Comparison of ENCODE assay signal across 19 mouse cellular contexts in genomic region chr6:47329212-47329611, GRCm38 (mm10).
DNase-seq lines count a peak whose midpoint lies in the region; ATAC-seq and TF ChIP-seq lines count a peak whose summit lies in the region.
"Had no signal": no experiment of that assay in that cellular context is flagged by ENCODE, and none has a peak within 500 bp of the region (broad histone marks: within the 10 kb centered on the region; RNA-seq: fewer than 3 reads in every experiment).

No protein-coding gene starts in this region.

- no peaks in the 10 kb centered on the region for H3K27me3 ChIP-seq in liver, embryonic 11.5 days (replicated peaks; ENCODE audit: control insufficient read depth, insufficient read depth, low read length)
- no peaks in the 10 kb centered on the region for H3K27me3 ChIP-seq in intestine, postnatal 0 days (replicated peaks; ENCODE audit: control insufficient read depth, insufficient read depth, low read length)
- H3K27me3 ChIP-seq: embryonic facial prominence, embryonic 13.5 days; forebrain, embryonic 12.5 days; midbrain, embryonic 13.5 days had no signal

- no peak overlapping the region for H3K9ac ChIP-seq in liver, embryonic 11.5 days (ENCODE audit: low read depth, low read length)
- no peak overlapping the region for H3K9ac ChIP-seq in intestine, postnatal 0 days (ENCODE audit: low read depth, low read length)
- H3K9ac ChIP-seq: embryonic facial prominence, embryonic 13.5 days; forebrain, embryonic 12.5 days; midbrain, embryonic 13.5 days had no signal

- H3K9me3 ChIP-seq in liver, embryonic 11.5 days (ENCODE audit: control insufficient read depth, low read length) = no peaks in the 10 kb centered on the region
- no peaks in the 10 kb centered on the region for H3K9me3 ChIP-seq in intestine, postnatal 0 days (ENCODE audit: control insufficient read depth)
- H3K9me3 ChIP-seq: embryonic facial prominence, embryonic 13.5 days; forebrain, embryonic 12.5 days; midbrain, embryonic 13.5 days had no signal

- no peak overlapping the region for H3K4me2 ChIP-seq in liver, embryonic 11.5 days
- no peak overlapping the region for H3K4me2 ChIP-seq in intestine, postnatal 0 days (replicated peaks; ENCODE audit: low read depth)
- H3K4me2 ChIP-seq: embryonic facial prominence, embryonic 13.5 days; forebrain, embryonic 12.5 days; midbrain, embryonic 13.5 days had no signal

- no peak for ATAC-seq in liver, embryonic 11.5 days (replicated peaks; ENCODE audit: low FRiP score)
- peak; percentile 90 for ATAC-seq in intestine, postnatal 0 days
- 0 out of 2 replicates have a peak, but pooled peaks have one; percentile 14 for ATAC-seq in megakaryocyte-erythroid progenitor cell, adult 5-6 weeks (replicated peaks; ENCODE audit: low FRiP score, low TSS enrichment, poor library complexity, severe bottlenecking)
- ATAC-seq: hindbrain, postnatal 0 days; midbrain, embryonic 13.5 days had no signal

- no peak for TF ChIP-seq CTCF in intestine, postnatal 0 days (IDR thresholded peaks at IDR 0.05; ENCODE audit: low read depth)

- WGBS in liver, embryonic 11.5 days = 18% methylated on average over 4 of the region's 4 CpGs
- 5% methylated on average over 4 of the region's 4 CpGs for WGBS in intestine, postnatal 0 days

- DNase-seq in embryo, embryonic 10 days (ENCODE audit: low spot score) = peak; percentile 34
- DNase-seq in embryo, embryonic 9.5 days (ENCODE audit: extremely low spot score) = no peak
- peak; percentile 10 for DNase-seq in liver
- no peak for DNase-seq in liver, embryonic 11.5 days (ENCODE audit: low spot score)
- DNase-seq in gastrocnemius, adult 8-10 months (ENCODE audit: low spot score in 2 of 2) = no peak
- DNase-seq in cerebellum, postnatal 4 days (ENCODE audit: low spot score in 2 of 2) = no peak
- DNase-seq: adrenal gland, adult 2 months; cerebellum, adult 9-11 months; heart, adult 11 months; heart, postnatal 36 days; left cerebral cortex, postnatal 4 days; right cerebral cortex, postnatal 25 days; thymus, adult 18-20 months had no signal

- H3K4me3 ChIP-seq in liver, embryonic 11.5 days (ENCODE audit: low read depth, low read length) = no peak overlapping the region
- H3K4me3 ChIP-seq in intestine, postnatal 0 days (ENCODE audit: low read depth, low read length) = no peak overlapping the region
- H3K4me3 ChIP-seq: embryonic facial prominence, embryonic 13.5 days; forebrain, embryonic 12.5 days; midbrain, embryonic 13.5 days had no signal

- no peak overlapping the region for H3K27ac ChIP-seq in liver, embryonic 11.5 days (ENCODE audit: low read depth, low read length)
- H3K27ac ChIP-seq in intestine, postnatal 0 days (ENCODE audit: low read depth, low read length) = no peak overlapping the region
- H3K27ac ChIP-seq: embryonic facial prominence, embryonic 13.5 days; forebrain, embryonic 12.5 days; hindbrain, postnatal 0 days; midbrain, embryonic 13.5 days had no signal

- H3K4me1 ChIP-seq in liver, embryonic 11.5 days (replicated peaks; ENCODE audit: control insufficient read depth, insufficient read depth, low read length) = no peaks in the 10 kb centered on the region
- H3K4me1 ChIP-seq in intestine, postnatal 0 days (replicated peaks; ENCODE audit: control insufficient read depth, insufficient read depth, low read length) = no peaks in the 10 kb centered on the region
- H3K4me1 ChIP-seq: embryonic facial prominence, embryonic 13.5 days had no signal

- no peaks in the 10 kb centered on the region for H3K36me3 ChIP-seq in liver, embryonic 11.5 days (ENCODE audit: control insufficient read depth, insufficient read depth, low read length)
- H3K36me3 ChIP-seq in intestine, postnatal 0 days (ENCODE audit: control insufficient read depth, insufficient read depth) = no peaks in the 10 kb centered on the region
- H3K36me3 ChIP-seq: embryonic facial prominence, embryonic 13.5 days; forebrain, embryonic 12.5 days; midbrain, embryonic 13.5 days had no signal

Comparison
In these comparisons a context has a peak if more than half of its experiments do, and no peak if none do; other contexts are left out.
1. DNase-seq: peak in embryo, embryonic 10 days (single experiment) and liver (single experiment); none in embryo, embryonic 9.5 days (single experiment), liver, embryonic 11.5 days (single experiment), gastrocnemius, adult 8-10 months (0 of 2) and cerebellum, postnatal 4 days (0 of 2).